Mouse (Mus musculus): Measurements from ENCODE around the gene Gm21885. TPM values are rescaled to one million over a fixed set of nuclear protein-coding genes. Genes with fewer than 3 reads are reported as not detected.

The Gm21885 gene
- total RNA-seq (2023) = not detected

DNA sequence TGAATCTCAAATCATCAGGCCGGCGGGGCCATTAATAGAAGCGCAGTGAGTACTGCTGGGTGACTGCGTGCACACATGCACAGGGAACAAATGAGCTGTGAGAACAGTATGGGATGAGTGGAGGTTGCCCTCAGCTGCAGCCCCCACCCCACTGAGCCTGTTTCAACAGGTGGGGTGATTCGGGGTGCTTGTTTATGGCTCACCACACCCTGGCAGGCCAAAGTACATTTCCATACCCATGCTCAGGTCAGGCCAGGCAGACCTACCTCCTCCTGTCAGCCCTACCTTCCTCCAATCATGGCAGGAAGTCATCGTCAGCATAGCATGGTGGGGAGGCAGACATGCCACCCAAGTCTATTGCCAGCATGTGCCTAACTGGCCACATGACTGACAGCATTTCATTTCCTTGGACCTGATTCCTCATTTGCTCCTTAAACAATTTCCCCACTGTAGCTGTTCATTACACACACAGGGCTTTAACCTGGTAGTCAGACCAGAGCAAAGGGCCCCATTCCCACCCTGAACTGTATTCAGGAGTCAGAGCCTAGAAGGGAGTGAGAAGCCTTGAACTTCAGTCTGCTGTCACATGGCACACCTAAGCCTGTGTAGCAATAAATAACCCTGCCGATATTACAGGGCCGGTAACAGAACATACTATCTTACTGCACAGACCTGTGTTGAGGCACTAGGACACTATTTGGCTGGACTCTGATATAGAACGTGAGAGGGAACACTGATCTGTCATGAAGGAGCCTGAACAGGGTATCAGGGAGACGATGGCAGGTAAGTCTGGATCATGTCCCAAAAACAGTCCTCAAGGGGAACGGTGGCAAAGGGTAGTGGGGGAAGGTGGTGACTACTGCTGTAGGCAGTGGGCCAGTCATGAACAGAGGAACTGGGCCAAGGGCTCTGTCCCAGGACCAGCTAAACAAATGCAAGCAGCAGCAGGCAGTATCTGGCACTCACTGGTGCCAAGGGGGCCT is at the start of gene Gm21885:
Gene Gm21885, plus strand, starts transcription at position 675 of the 983 bp plus-strand sequence.

DNA sequence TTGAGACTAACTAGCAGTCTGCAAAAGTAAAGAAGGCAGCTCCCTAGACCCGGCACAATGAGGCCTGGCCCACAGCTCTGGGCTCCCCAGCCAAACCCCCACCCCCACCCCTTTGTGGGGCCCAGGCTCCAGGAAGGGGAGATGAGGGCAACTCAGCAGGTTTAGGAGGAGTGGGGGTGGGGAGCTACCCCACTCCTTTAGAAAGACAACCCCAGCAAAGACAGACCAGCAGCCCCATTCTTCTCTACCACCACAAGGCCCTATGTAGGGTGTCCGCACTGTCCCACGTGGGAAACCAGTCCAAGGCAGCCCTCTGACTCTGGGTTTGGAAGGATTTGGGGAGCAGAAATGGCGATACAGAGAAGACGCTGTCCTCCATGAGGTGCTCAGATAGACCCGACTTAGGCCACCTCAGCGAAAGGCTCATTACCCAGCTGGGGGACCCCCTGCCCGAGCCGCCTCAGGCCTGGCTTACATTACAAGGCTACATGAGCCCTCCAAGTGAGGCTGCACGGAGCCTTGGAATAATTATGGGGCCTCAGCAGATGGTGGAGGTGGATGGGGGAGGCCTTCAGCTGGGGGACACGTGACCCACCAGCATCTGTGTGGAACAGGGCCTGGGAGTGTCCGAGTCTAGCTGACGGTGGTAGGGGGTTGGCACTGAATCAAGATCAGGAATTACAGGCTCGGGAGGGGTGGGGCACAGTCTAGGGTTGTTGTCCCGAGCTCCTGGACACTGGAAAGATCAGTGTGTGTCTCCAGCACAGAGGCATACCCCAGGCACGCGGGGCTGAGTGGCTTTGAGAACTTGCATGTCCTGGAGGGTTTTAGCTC is 35.5 kb upstream of the Gm21885 start, which contains the start of gene Wfikkn2:
Gene Wfikkn2, minus strand, starts transcription at position 51 of the 834 bp plus-strand sequence.

DNA sequence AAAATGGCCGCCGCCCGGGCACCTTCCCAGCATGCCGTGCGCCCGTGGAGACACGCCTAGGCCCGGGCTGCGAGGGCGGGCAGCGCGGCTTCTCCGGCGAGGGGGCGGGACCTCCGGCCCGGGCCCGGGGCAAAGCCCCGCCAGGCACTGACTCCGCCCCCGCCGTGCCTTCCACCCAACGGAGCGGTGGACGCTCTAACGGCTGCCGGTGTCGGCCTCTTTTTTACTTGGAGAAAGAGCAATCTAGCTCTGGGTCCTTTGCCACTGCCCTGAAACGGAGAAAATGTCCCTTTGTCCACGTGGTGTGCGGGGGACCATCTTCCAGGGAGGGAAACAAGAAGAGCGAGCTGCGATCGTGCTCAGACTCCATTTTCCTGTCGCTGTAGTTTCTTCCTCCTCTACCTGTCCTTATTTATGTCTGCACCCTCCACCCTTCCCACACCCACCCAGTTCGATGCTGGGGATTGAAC is 40.3 kb downstream of the Gm21885 start, which contains the start of gene Luc7l3:
Gene Luc7l3, minus strand, starts transcription at position 58 of the 470 bp plus-strand sequence.

DNA sequence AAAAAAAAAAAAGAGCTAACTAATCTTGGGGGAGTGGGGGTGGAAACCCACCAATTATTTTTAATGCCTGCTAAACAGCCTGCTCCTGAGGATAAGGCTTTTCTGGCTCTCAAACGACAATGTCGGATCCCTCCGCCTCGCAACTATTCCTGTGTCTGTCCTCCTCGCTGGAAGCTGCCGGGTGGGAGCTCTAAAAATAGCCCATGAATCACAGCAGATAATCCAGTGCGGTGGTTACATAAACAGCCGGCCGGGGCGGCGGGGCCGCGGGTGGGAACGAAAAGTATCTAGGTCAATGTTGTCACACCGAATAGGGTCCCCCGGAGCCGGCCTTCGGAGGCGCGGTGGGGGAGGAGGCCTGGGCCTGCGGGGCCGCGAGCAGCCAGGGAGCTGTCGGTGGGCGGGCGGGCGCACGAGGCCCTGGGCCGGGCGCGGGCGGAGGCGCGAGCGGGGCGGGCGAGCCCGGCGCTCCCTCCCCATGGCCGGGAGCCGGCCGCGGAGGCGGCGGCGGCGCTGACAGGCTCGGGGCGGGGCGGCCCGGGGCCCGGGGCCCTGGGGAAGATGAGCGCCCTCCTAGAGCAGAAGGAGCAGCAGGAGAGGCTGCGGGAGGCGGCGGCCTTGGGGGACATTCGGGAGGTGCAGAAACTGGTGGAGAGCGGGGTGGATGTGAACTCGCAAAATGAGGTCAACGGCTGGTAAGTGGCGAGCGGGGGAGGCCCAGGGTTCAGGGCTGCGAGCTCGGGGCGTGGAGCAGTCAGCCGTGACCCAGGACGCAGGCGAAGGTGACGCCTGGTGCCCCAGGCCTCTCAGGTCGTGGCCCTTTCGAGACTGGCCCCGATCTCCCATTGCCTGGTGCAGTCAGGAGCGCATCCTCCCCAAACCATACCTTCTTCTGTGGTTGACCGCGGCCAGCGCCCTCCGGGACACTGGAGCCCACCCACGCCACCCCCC is 46.3 kb downstream of the Gm21885 start, which contains the start of gene Ankrd40:
Gene Ankrd40, plus strand, starts transcription at position 309 of the 951 bp plus-strand sequence.

Other genes starting within 250 kb of the Gm21885 start
- 10 to 100 TPM; 54.7 to 66.7 TPM for gene Tob1, start 70.4 kb upstream of the Gm21885 start, total RNA-seq (2023)
- gene Wfikkn2, start 35.9 kb upstream of the Gm21885 start, total RNA-seq (2023) = not detected
- 10 to 100 TPM; 36.8 to 43.8 TPM for gene Luc7l3, start 40.1 kb downstream of the Gm21885 start, total RNA-seq (2023)
- 10 to 100 TPM; 27.6 to 28.6 TPM for gene Ankrd40, start 46.1 kb downstream of the Gm21885 start, total RNA-seq (2023)
- gene Abcc3, start 111.1 kb downstream of the Gm21885 start, total RNA-seq (2023) = 1 to 10 TPM; 2.6 to 4.2 TPM
- 1 to 10 TPM in 1 of 2 experiments, under 1 TPM in 1; 0.37 to 2.5 TPM for gene Cacna1g, start 192.3 kb downstream of the Gm21885 start, total RNA-seq (2023)
- not detected for gene Spata20, start 204.3 kb downstream of the Gm21885 start, total RNA-seq (2023)
- gene Epn3, start 218.1 kb downstream of the Gm21885 start, total RNA-seq (2023) = not detected
- not detected for gene Mycbpap, start 239.9 kb downstream of the Gm21885 start, total RNA-seq (2023)

Measured in neutrophil, adult 59 days (primary cell).